Mouse (Mus musculus): Measurements from ENCODE around the gene Etv2.

Gene Etv2

GRCm38 (mm10) chr7:30587842-30588667 is 47.6 kb downstream of the Etv2 start:
- DNase-seq: peak; percentile 65

- no peak for DNase-seq
These were observed 49.1 kb downstream of the Etv2 start for GRCm38 (mm10) chr7:30586455-30587020.

GRCm38 (mm10) chr7:30585170-30585569 is 50.5 kb downstream of the Etv2 start:
- no peak for DNase-seq

GRCm38 (mm10) chr7:30584339-30584738 is 51.3 kb downstream of the Etv2 start:
- no peak for DNase-seq

Data from kidney, postnatal 10 days (tissue).